14 mouse cellular contexts compared by ENCODE assay signal in the genomic region with DNA sequence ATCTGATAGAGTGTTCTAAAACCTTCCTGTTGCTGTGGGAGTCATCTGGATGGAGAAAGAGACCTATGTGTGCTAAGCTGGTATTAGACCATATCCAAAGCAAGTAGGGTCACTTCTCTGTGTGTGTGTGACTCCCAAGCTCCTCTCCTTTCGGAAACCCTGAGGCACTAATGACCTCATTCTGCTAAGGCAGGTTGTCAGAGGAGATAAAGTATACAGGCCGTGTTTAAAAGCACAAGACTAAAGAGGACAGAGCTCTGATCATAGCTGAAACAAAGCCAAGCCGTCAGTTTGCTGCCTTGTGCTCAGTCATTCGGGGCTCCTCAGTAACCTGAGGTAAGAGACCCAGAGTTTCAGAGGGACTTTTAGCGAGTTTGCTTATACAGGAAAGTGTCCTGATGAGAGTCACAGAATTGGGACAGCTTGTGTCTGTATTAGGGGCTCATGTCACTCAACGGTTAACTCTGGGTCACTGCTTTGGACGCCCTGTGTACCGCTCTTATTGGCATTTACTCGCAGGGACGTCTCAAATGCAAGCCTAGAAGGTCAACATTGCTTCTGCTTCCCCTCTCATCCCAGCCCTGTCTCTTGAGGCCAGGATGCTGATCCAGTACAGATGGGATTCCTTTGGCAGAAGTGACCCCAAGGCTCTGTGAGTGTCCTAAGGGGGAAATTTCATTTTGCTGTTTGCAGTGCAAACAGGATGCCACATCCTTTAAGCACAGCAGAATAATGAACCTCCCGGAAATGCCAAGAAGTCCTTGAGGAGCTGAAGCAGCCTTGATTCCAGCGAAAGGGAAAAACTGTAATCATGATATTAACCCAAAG.
A peak's percentile ranks its signal among the peaks of the same experiment; 100 is the strongest.
DNase-seq lines count a peak whose midpoint lies in the region; ATAC-seq and TF ChIP-seq lines count a peak whose summit lies in the region.
"Had no signal": no experiment of that assay in that cellular context is flagged by ENCODE, and none has a peak within 500 bp of the region (broad histone marks: within the 10 kb centered on the region; RNA-seq: fewer than 3 reads in every experiment).

No protein-coding gene starts in this region.

- no peak overlapping the region for H3K4me2 ChIP-seq in lung, postnatal 0 days (replicated peaks; ENCODE audit: low read depth, low read length)
- H3K4me2 ChIP-seq in heart, postnatal 0 days (ENCODE audit: low read depth, low read length) = no peak overlapping the region
- H3K4me2 ChIP-seq: forebrain, embryonic 15.5 days had no signal

- peaks cover 6% of the 10 kb centered on the region for H3K4me1 ChIP-seq in heart, adult 2 months (ENCODE audit: control insufficient read depth, insufficient read depth, low read length)
- H3K4me1 ChIP-seq in lung, postnatal 0 days (ENCODE audit: insufficient read depth, low read depth, low read length) = no peaks in the 10 kb centered on the region
- no peaks in the 10 kb centered on the region for H3K4me1 ChIP-seq in lung, adult 2 months (ENCODE audit: control insufficient read depth, insufficient read depth, low read length)
- peaks cover 23% of the 10 kb centered on the region for H3K4me1 ChIP-seq in heart, postnatal 0 days (ENCODE audit: control insufficient read depth, insufficient read depth)
- no peaks in the 10 kb centered on the region; the same call in 1 of the 2 replicates for H3K4me1 ChIP-seq in midbrain, embryonic 10.5 days
- H3K4me1 ChIP-seq: forebrain, embryonic 15.5 days had no signal

- no peak overlapping the region; the same call in 1 of the 2 replicates for H3K27ac ChIP-seq in heart, adult 2 months
- H3K27ac ChIP-seq in lung, postnatal 0 days (ENCODE audit: low read length) = 0 out of 2 replicates have a peak overlapping the region, but pooled peaks have one; percentile 32
- peak overlapping the region; percentile 54 for H3K27ac ChIP-seq in heart, postnatal 0 days (ENCODE audit: low read depth)
- no peak overlapping the region for H3K27ac ChIP-seq in midbrain, embryonic 10.5 days (replicated peaks)
- H3K27ac ChIP-seq: forebrain, embryonic 15.5 days; hindbrain, postnatal 0 days had no signal

- DNase-seq in heart, adult 2 months = peak; percentile 21 to 32
- no peak for DNase-seq in heart, postnatal 25 days (ENCODE audit: low spot score)
- peak; percentile 12 for DNase-seq in lung, postnatal 0 days (ENCODE audit: low spot score)
- DNase-seq in lung, adult 2 months = no peak
- DNase-seq in heart, postnatal 0 days (ENCODE audit: low spot score) = peak; percentile 39
- no peak for DNase-seq in ovary, adult 18-20 months (ENCODE audit: low spot score)
- DNase-seq in midbrain, embryonic 10.5 days (ENCODE audit: low spot score) = no peak
- DNase-seq: cerebellum, postnatal 36 days; liver; right cerebral cortex, postnatal 4 days; thymus, postnatal 25 days had no signal

- TF ChIP-seq CTCF in heart, adult 2 months (IDR thresholded peaks at IDR 0.05) = no peak
- TF ChIP-seq CTCF in lung, postnatal 0 days (IDR thresholded peaks at IDR 0.05) = no peak
- TF ChIP-seq CTCF in lung, adult 2 months (IDR thresholded peaks at IDR 0.05; ENCODE audit: insufficient read depth, low read length) = no peak
- TF ChIP-seq CTCF in heart, postnatal 0 days (IDR thresholded peaks at IDR 0.05; ENCODE audit: low read depth) = no peak

- no peak overlapping the region for H3K4me3 ChIP-seq in heart, adult 2 months
- H3K4me3 ChIP-seq in lung, postnatal 0 days (ENCODE audit: low read depth, low read length) = no peak overlapping the region
- no peak overlapping the region for H3K4me3 ChIP-seq in lung, adult 2 months (replicated peaks; ENCODE audit: extremely low read depth, low read depth, low read length)
- H3K4me3 ChIP-seq in heart, postnatal 0 days (ENCODE audit: low read depth, low read length) = no peak overlapping the region
- no peak overlapping the region for H3K4me3 ChIP-seq in midbrain, embryonic 10.5 days
- H3K4me3 ChIP-seq: forebrain, embryonic 15.5 days; myocyte had no signal

- no peaks in the 10 kb centered on the region for H3K79me2 ChIP-seq in heart, adult 2 months (replicated peaks; ENCODE audit: control insufficient read depth, insufficient read depth, low read length)

- TF ChIP-seq EP300 in heart, adult 2 months (IDR thresholded peaks at IDR 0.05; ENCODE audit: insufficient read depth, low read depth, low read length) = no peak
- no peak for TF ChIP-seq EP300 in lung, postnatal 0 days (IDR thresholded peaks at IDR 0.05)
- no peak for TF ChIP-seq EP300 in heart, postnatal 0 days (IDR thresholded peaks at IDR 0.05; ENCODE audit: low read depth)

- no peaks in the 10 kb centered on the region; the same call in 1 of the 2 replicates for H3K36me3 ChIP-seq in heart, adult 2 months (ENCODE audit: control insufficient read depth, insufficient read depth, low read length)
- no peaks in the 10 kb centered on the region for H3K36me3 ChIP-seq in lung, postnatal 0 days (ENCODE audit: insufficient read depth, low read length)
- no peaks in the 10 kb centered on the region for H3K36me3 ChIP-seq in heart, postnatal 0 days (replicated peaks; ENCODE audit: control insufficient read depth, insufficient read depth, low read length)
- no peaks in the 10 kb centered on the region for H3K36me3 ChIP-seq in midbrain, embryonic 10.5 days
- H3K36me3 ChIP-seq: forebrain, embryonic 15.5 days had no signal

- 27% methylated on average over 12 of the region's 12 CpGs for WGBS in heart, adult 2 months
- 32% methylated on average over 12 of the region's 12 CpGs for WGBS in lung, postnatal 0 days
- 44% methylated on average over 12 of the region's 12 CpGs for WGBS in lung, adult 2 months
- 19% methylated on average over 12 of the region's 12 CpGs for WGBS in heart, postnatal 0 days
- 68% methylated on average over 12 of the region's 12 CpGs for WGBS in midbrain, embryonic 10.5 days

- no peak for ATAC-seq in lung, postnatal 0 days
- ATAC-seq in heart, postnatal 0 days (ENCODE audit: insufficient read depth, low read depth) = peak; percentile 25
- ATAC-seq: forebrain, embryonic 15.5 days; hindbrain, postnatal 0 days had no signal

- intact Hi-C loops in heart, adult 2 months (cut with DNase I) = no loop called here
- intact Hi-C loops in heart, postnatal 25 days (cut with DNase I) = no loop called here

- H3K9ac ChIP-seq in heart, adult 2 months (ENCODE audit: low read depth, low read length) = no peak overlapping the region
- H3K9ac ChIP-seq in lung, postnatal 0 days (replicated peaks; ENCODE audit: low read depth) = no peak overlapping the region
- H3K9ac ChIP-seq in heart, postnatal 0 days (replicated peaks; ENCODE audit: low read depth, low read length) = no peak overlapping the region
- H3K9ac ChIP-seq: forebrain, embryonic 15.5 days had no signal

- H3K27me3 ChIP-seq in heart, adult 2 months (ENCODE audit: control insufficient read depth, insufficient read depth, low read length) = no peaks in the 10 kb centered on the region; the same call in 1 of the 2 replicates
- H3K27me3 ChIP-seq in lung, postnatal 0 days (replicated peaks; ENCODE audit: insufficient read depth, low read length) = no peaks in the 10 kb centered on the region
- no peaks in the 10 kb centered on the region for H3K27me3 ChIP-seq in heart, postnatal 0 days (ENCODE audit: control insufficient read depth, insufficient read depth, low read length)
- H3K27me3 ChIP-seq in midbrain, embryonic 10.5 days (ENCODE audit: low read depth, poor library complexity, severe bottlenecking) = no peaks in the 10 kb centered on the region
- H3K27me3 ChIP-seq: forebrain, embryonic 15.5 days had no signal

- TF ChIP-seq POLR2A in heart, adult 2 months (IDR thresholded peaks at IDR 0.05; ENCODE audit: insufficient read depth, low read depth, low read length) = no peak
- no peak for TF ChIP-seq POLR2A in lung, adult 2 months (IDR thresholded peaks at IDR 0.05; ENCODE audit: borderline replicate concordance, extremely low read depth, low read depth, low read length)

- no peaks in the 10 kb centered on the region for H3K9me3 ChIP-seq in lung, postnatal 0 days (ENCODE audit: low read length)
- no peaks in the 10 kb centered on the region for H3K9me3 ChIP-seq in heart, postnatal 0 days (replicated peaks; ENCODE audit: control insufficient read depth, low read length)
- H3K9me3 ChIP-seq in midbrain, embryonic 10.5 days (replicated peaks) = no peaks in the 10 kb centered on the region
- H3K9me3 ChIP-seq: forebrain, embryonic 15.5 days had no signal

Comparison
In these comparisons a context has a peak if more than half of its experiments do, and no peak if none do; other contexts are left out.
1. DNase-seq: peak in heart, adult 2 months (2 of 2), lung, postnatal 0 days (single experiment) and heart, postnatal 0 days (single experiment); none in heart, postnatal 25 days (single experiment), lung, adult 2 months (single experiment), ovary, adult 18-20 months (single experiment) and midbrain, embryonic 10.5 days (single experiment).
2. H3K27ac ChIP-seq: peak in lung, postnatal 0 days (single experiment) and heart, postnatal 0 days (single experiment); none in heart, adult 2 months (single experiment) and midbrain, embryonic 10.5 days (single experiment).